11 mouse cellular contexts compared by ENCODE assay signal in the genomic region with DNA sequence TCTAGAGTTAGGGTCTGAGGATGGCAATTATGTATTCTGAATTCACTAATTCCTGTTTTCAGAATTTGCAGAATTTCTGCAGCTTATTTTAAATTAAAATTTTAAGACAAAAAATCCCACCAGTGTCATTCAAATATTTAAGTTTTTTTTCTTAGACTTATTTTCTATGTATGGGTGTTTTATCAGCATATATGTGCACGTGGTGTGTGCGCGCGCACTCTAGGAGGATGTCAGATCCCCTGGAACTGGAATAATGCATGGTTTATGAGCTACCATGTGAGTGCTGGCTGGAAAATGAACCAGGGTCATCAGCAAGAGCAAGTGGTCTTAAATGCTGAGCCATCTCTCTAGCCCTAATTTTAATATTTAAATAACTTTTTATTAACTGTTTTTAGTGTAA. TPM values are rescaled to one million over a fixed set of nuclear protein-coding genes. Genes with fewer than 3 reads are reported as not detected.
DNase-seq lines count a peak whose midpoint lies in the region; ATAC-seq lines count a peak whose summit lies in the region.
"Had no signal": no experiment of that assay in that cellular context is flagged by ENCODE, and none has a peak within 500 bp of the region (broad histone marks: within the 10 kb centered on the region; RNA-seq: fewer than 3 reads in every experiment).

No protein-coding gene starts in this region.

- DNase-seq in neural tube, embryonic 10.5 days (ENCODE audit: extremely low spot score, low spot score), result no peak
- no peak for DNase-seq in spleen, postnatal 10 days (ENCODE audit: low spot score in 2 of 2)
- no peak for DNase-seq in ovary, postnatal 36 days (ENCODE audit: low spot score)
- DNase-seq: layer of hippocampus, adult 9-11 months had no signal

- no peaks in the 10 kb centered on the region for H3K9me3 ChIP-seq in erythroblast, embryonic 14.5 days (ENCODE audit: control insufficient read depth, low read length)
- H3K9me3 ChIP-seq in neural tube, embryonic 12.5 days, result no peaks in the 10 kb centered on the region
- no peaks in the 10 kb centered on the region for H3K9me3 ChIP-seq in liver, embryonic 12.5 days (replicated peaks)
- no peaks in the 10 kb centered on the region for H3K9me3 ChIP-seq in neural tube, embryonic 15.5 days (replicated peaks)
- H3K9me3 ChIP-seq: heart, embryonic 12.5 days; megakaryocyte, embryonic 14.5 days had no signal

- H3K27me3 ChIP-seq in erythroblast, embryonic 14.5 days (ENCODE audit: control insufficient read depth), result no peaks in the 10 kb centered on the region
- H3K27me3 ChIP-seq in neural tube, embryonic 12.5 days (replicated peaks), result no peaks in the 10 kb centered on the region
- H3K27me3 ChIP-seq in liver, embryonic 12.5 days (replicated peaks), result no peaks in the 10 kb centered on the region
- peaks cover 7% of the 10 kb centered on the region for H3K27me3 ChIP-seq in neural tube, embryonic 15.5 days (replicated peaks)
- H3K27me3 ChIP-seq: heart, embryonic 12.5 days had no signal

- peak overlapping the region; percentile 75 for H3K4me2 ChIP-seq in neural tube, embryonic 12.5 days (replicated peaks)
- H3K4me2 ChIP-seq in liver, embryonic 12.5 days, result peak overlapping the region; percentile 87
- H3K4me2 ChIP-seq in neural tube, embryonic 15.5 days, result peak overlapping the region; percentile 73

- 0 out of 2 replicates have a peak overlapping the region, but pooled peaks have one; percentile 35 for H3K9ac ChIP-seq in neural tube, embryonic 12.5 days
- peak overlapping the region; percentile 72 for H3K9ac ChIP-seq in liver, embryonic 12.5 days
- peak overlapping the region; percentile 76; the same call in 1 of the 2 replicates for H3K9ac ChIP-seq in neural tube, embryonic 15.5 days (replicated peaks)

- no peak for ATAC-seq in erythroblast, adult 5-6 weeks (replicated peaks; ENCODE audit: low FRiP score, poor library complexity, severe bottlenecking)
- no peak for ATAC-seq in neural tube, embryonic 12.5 days (ENCODE audit: low FRiP score, low read depth)
- ATAC-seq in liver, embryonic 12.5 days, result no peak
- ATAC-seq in neural tube, embryonic 15.5 days (ENCODE audit: low FRiP score), result no peak

- WGBS in neural tube, embryonic 12.5 days, result 92% methylated on average over 4 of the region's 4 CpGs
- 86% methylated on average over 4 of the region's 4 CpGs for WGBS in liver, embryonic 12.5 days (ENCODE audit: insufficient replicate concordance)
- WGBS in neural tube, embryonic 15.5 days, result 90% methylated on average over 4 of the region's 4 CpGs

- H3K4me1 ChIP-seq in erythroblast, embryonic 14.5 days (ENCODE audit: control insufficient read depth), result peaks cover 33% of the 10 kb centered on the region
- peaks cover 18% of the 10 kb centered on the region for H3K4me1 ChIP-seq in neural tube, embryonic 12.5 days
- peaks cover 38% of the 10 kb centered on the region for H3K4me1 ChIP-seq in liver, embryonic 12.5 days
- peaks cover 28% of the 10 kb centered on the region for H3K4me1 ChIP-seq in neural tube, embryonic 15.5 days

- no peak overlapping the region for H3K27ac ChIP-seq in neural tube, embryonic 12.5 days
- H3K27ac ChIP-seq in liver, embryonic 12.5 days, result no peak overlapping the region
- peak overlapping the region; percentile 93; the same call in 1 of the 2 replicates for H3K27ac ChIP-seq in neural tube, embryonic 15.5 days (replicated peaks)

- peak overlapping the region; percentile 85 for H3K4me3 ChIP-seq in erythroblast, embryonic 14.5 days (replicated peaks)
- H3K4me3 ChIP-seq in neural tube, embryonic 12.5 days, result no peak overlapping the region
- H3K4me3 ChIP-seq in liver, embryonic 12.5 days, result peak overlapping the region; percentile 79
- H3K4me3 ChIP-seq in neural tube, embryonic 15.5 days (replicated peaks), result peak overlapping the region; percentile 69; the same call in 1 of the 2 replicates

- peaks cover 15% of the 10 kb centered on the region for H3K36me3 ChIP-seq in erythroblast, embryonic 14.5 days (ENCODE audit: control insufficient read depth)
- no peaks in the 10 kb centered on the region for H3K36me3 ChIP-seq in neural tube, embryonic 12.5 days
- H3K36me3 ChIP-seq in liver, embryonic 12.5 days, result peaks cover 9% of the 10 kb centered on the region; the same call in 1 of the 2 replicates
- no peaks in the 10 kb centered on the region for H3K36me3 ChIP-seq in neural tube, embryonic 15.5 days

RNA-seq across cellular contexts. Expression of a gene that starts 1.1 kb away (rescaled TPM):
- 0.01 TPM in 2 replicates for polyA plus RNA-seq in erythroblast, embryonic 14.5 days (2012)
- total RNA-seq in erythroblast, adult 5-6 weeks (2015; ENCODE audit: low replicate concordance), result 10.4 and 10.8 TPM in 2 replicates
- 10.9 and 11.2 TPM in 2 replicates for total RNA-seq in erythroblast, adult 5-6 weeks (2017; ENCODE audit: low replicate concordance)
- 51.9 and 57.7 TPM in 2 replicates for polyA plus RNA-seq in neural tube, embryonic 12.5 days (2016; fragmentation: Nextera tagmentation; extraction: Ambion mirVana)
- 19.5 and 21.6 TPM in 2 replicates for polyA plus RNA-seq in liver, embryonic 12.5 days (2016; fragmentation: Nextera tagmentation; extraction: Ambion mirVana)
- polyA plus RNA-seq in neural tube, embryonic 15.5 days (2015; fragmentation: Nextera tagmentation; extraction: Ambion mirVana), result 46.2 and 49.0 TPM in 2 replicates

RNA-seq across cellular contexts. Expression of a gene that starts 53.6 kb away (rescaled TPM):
- 0.76 and 0.84 TPM in 2 replicates for polyA plus RNA-seq in erythroblast, embryonic 14.5 days (2012)
- total RNA-seq in erythroblast, adult 5-6 weeks (2015; ENCODE audit: low replicate concordance), result 1.7 and 1.9 TPM in 2 replicates
- 1.4 and 1.7 TPM in 2 replicates for total RNA-seq in erythroblast, adult 5-6 weeks (2017; ENCODE audit: low replicate concordance)
- polyA plus RNA-seq in neural tube, embryonic 12.5 days (2016; fragmentation: Nextera tagmentation; extraction: Ambion mirVana), result 11.4 TPM in 2 replicates
- 8.8 and 9.6 TPM in 2 replicates for polyA plus RNA-seq in liver, embryonic 12.5 days (2016; fragmentation: Nextera tagmentation; extraction: Ambion mirVana)
- polyA plus RNA-seq in neural tube, embryonic 15.5 days (2015; fragmentation: Nextera tagmentation; extraction: Ambion mirVana), result 9.3 and 10.3 TPM in 2 replicates

Comparison
In these comparisons a context has a peak if more than half of its experiments do, and no peak if none do; other contexts are left out.
1. RNA of a gene that starts 1.1 kb away (polyA plus RNA-seq): 51.9 to 57.7 TPM in neural tube, embryonic 12.5 days, 46.2 to 49.0 TPM in neural tube, embryonic 15.5 days and 19.5 to 21.6 TPM in liver, embryonic 12.5 days; 0.01 TPM in erythroblast, embryonic 14.5 days; every median in the first group is over 10 times any median in the second.
2. Peak in every context shown above with its lines, with median percentiles within 50 percentile points of each other: H3K4me2 ChIP-seq and H3K9ac ChIP-seq.